Mouse (Mus musculus) CH12.LX (cell line): ENCODE data around the gene Sema3b. TPM values are rescaled to one million over a fixed set of nuclear protein-coding genes. Genes with fewer than 3 reads are reported as not detected.

Experiments
- DNase-seq: peaks from one replicate; pipeline ENCODE4 v3.0.0-alpha.2; 2013; ENCODE audit errors: extremely low read depth
- H3K27ac ChIP-seq: 2 replicates; pipeline ENCODE4 v1.5.1; 2012; ENCODE audit warnings: low read depth, mild to moderate bottlenecking, control low read depth, moderate library complexity; ENCODE audit not compliant: insufficient read depth
- H3K27me3 ChIP-seq: replicated peaks from 2 replicates; pipeline ENCODE3; 2012; ENCODE audit warnings: inconsistent platforms
- H3K36me3 ChIP-seq, 2 experiments: replicated peaks in 1 of 2; 2 replicates each; pipeline versions ENCODE3 to v1.6.1; 2012; ENCODE audit warnings: inconsistent platforms in 1 of 2, low read length in 1 of 2, mild to moderate bottlenecking in 1 of 2, mixed read lengths in 1 of 2, moderate library complexity in 1 of 2; ENCODE audit not compliant: control insufficient read depth in 1 of 2, insufficient read depth in 1 of 2
- H3K4me1 ChIP-seq, 2 experiments: 2 replicates each; pipeline ENCODE4 v1.6.1; 2012; ENCODE audit warnings: inconsistent platforms in 1 of 2, moderate library complexity in 1 of 2; ENCODE audit not compliant: insufficient read depth in 2 of 2, control insufficient read depth in 1 of 2
- H3K4me2 ChIP-seq: 2 replicates; pipeline ENCODE4 v1.6.1; 2012; ENCODE audit warnings: low read depth, mild to moderate bottlenecking, control low read depth; ENCODE audit not compliant: poor library complexity, insufficient read depth, severe bottlenecking
- H3K4me3 ChIP-seq, 3 experiments: fragments of 150-350 bp in 1 of 3; sonication (generic) in 1 of 3; replicated peaks in 1 of 3; 2 replicates each; pipeline versions ENCODE3 to v1.5.1; 2011 to 2012; ENCODE audit warnings: low read depth in 2 of 3, low read length in 2 of 3, mild to moderate bottlenecking in 2 of 3, moderate library complexity in 2 of 3, control low read depth in 1 of 3, improper control_type of control experiment in 1 of 3, inconsistent platforms in 1 of 3, mixed read lengths in 1 of 3; ENCODE audit not compliant: poor library complexity in 1 of 3
- H3K79me2 ChIP-seq: replicated peaks from 2 replicates; pipeline ENCODE4 v1.6.1; 2012; ENCODE audit warnings: mild to moderate bottlenecking, moderate library complexity; ENCODE audit not compliant: control insufficient read depth, poor library complexity, insufficient read depth, severe bottlenecking; ENCODE audit errors: extremely low read depth
- H3K9ac ChIP-seq: 2 replicates; pipeline ENCODE4 v1.6.1; 2012; ENCODE audit warnings: low read depth, mild to moderate bottlenecking, control low read depth, moderate library complexity; ENCODE audit not compliant: insufficient read depth
- H3K9me3 ChIP-seq: replicated peaks from 2 replicates; pipeline ENCODE3; 2012; ENCODE audit warnings: low read length, inconsistent platforms, mixed read lengths
- BHLHE40 ChIP-seq: IDR thresholded peaks from 2 replicates; pipeline ENCODE4 v1.6.1; 2011; ENCODE audit warnings: mild to moderate bottlenecking, low read depth, low read length, improper control_type of control experiment
- CHD1 ChIP-seq: IDR thresholded peaks from 2 replicates; pipeline ENCODE4 v1.6.1; 2012; ENCODE audit warnings: low read depth, low read length, improper control_type of control experiment, inconsistent platforms
- CTCF ChIP-seq, 2 experiments: IDR thresholded peaks in 1 of 2; conservative IDR thresholded peaks in 1 of 2; 2 replicates each; pipeline ENCODE4 v1.5.1; 2011 to 2012; ENCODE audit warnings: low read depth in 2 of 2, low read length in 2 of 2, improper control_type of control experiment in 1 of 2, inconsistent platforms in 1 of 2, mild to moderate bottlenecking in 1 of 2, moderate library complexity in 1 of 2
- E2F4 ChIP-seq: IDR thresholded peaks from 2 replicates; pipeline ENCODE4 v1.6.1; 2011; ENCODE audit warnings: low read depth, low read length, improper control_type of control experiment; ENCODE audit not compliant: insufficient replicate concordance
- IRF4 ChIP-seq: IDR thresholded peaks from 2 replicates; pipeline ENCODE4 v1.6.1; 2014; ENCODE audit warnings: low read depth, mild to moderate bottlenecking, inconsistent platforms, low read length, improper control_type of control experiment
- JUN ChIP-seq: IDR thresholded peaks from 2 replicates; pipeline ENCODE4 v1.6.1; 2011; ENCODE audit warnings: low read depth, mild to moderate bottlenecking, low read length, improper control_type of control experiment, moderate library complexity; ENCODE audit not compliant: insufficient read depth
- KAT2A ChIP-seq: IDR thresholded peaks from 2 replicates; pipeline ENCODE4 v1.6.1; 2012; ENCODE audit warnings: low read length, improper control_type of control experiment, inconsistent platforms; ENCODE audit not compliant: insufficient replicate concordance
- MAFK ChIP-seq: IDR thresholded peaks from 2 replicates; pipeline ENCODE4 v1.6.1; 2011; ENCODE audit warnings: low read length, improper control_type of control experiment; ENCODE audit not compliant: insufficient replicate concordance
- MAX ChIP-seq: IDR thresholded peaks from 2 replicates; pipeline ENCODE4 v1.6.1; 2011; ENCODE audit warnings: low read length, improper control_type of control experiment
- MEF2A ChIP-seq: IDR thresholded peaks from 2 replicates; pipeline ENCODE4 v1.6.1; 2014; ENCODE audit warnings: low read depth, mild to moderate bottlenecking, inconsistent platforms, low read length, improper control_type of control experiment, borderline replicate concordance
- MXI1 ChIP-seq: IDR thresholded peaks from 2 replicates; pipeline ENCODE4 v1.6.1; 2011; ENCODE audit warnings: mild to moderate bottlenecking, low read depth, low read length, improper control_type of control experiment
- MYC ChIP-seq: IDR thresholded peaks from 2 replicates; pipeline ENCODE4 v1.6.1; 2011; ENCODE audit warnings: low read depth, mild to moderate bottlenecking, improper control_type of control experiment, low read length
- NELFE ChIP-seq: IDR thresholded peaks from 2 replicates; pipeline ENCODE4 v1.6.1; 2011; ENCODE audit warnings: low read depth, low read length, improper control_type of control experiment
- NRF1 ChIP-seq: IDR thresholded peaks from 2 replicates; pipeline ENCODE4 v1.6.1; 2014; ENCODE audit warnings: low read depth, mild to moderate bottlenecking, inconsistent platforms, low read length, improper control_type of control experiment, moderate library complexity
- POLR2A ChIP-seq: IDR thresholded peaks from 2 replicates; pipeline ENCODE4 v1.6.1; 2011; ENCODE audit warnings: low read depth, mild to moderate bottlenecking, improper control_type of control experiment, low read length
- SMC3 ChIP-seq: IDR thresholded peaks from 2 replicates; pipeline ENCODE4 v1.6.1; 2011; ENCODE audit warnings: low read depth, low read length, improper control_type of control experiment
- TCF12 ChIP-seq: IDR thresholded peaks from 2 replicates; pipeline ENCODE4 v1.6.1; 2014; ENCODE audit warnings: low read depth, mild to moderate bottlenecking, inconsistent platforms, low read length, improper control_type of control experiment
- UBTF ChIP-seq: IDR thresholded peaks from 2 replicates; pipeline ENCODE4 v1.6.1; 2012; ENCODE audit warnings: low read depth, mild to moderate bottlenecking, inconsistent platforms, low read length, improper control_type of control experiment, moderate library complexity
- USF1 ChIP-seq: IDR thresholded peaks from 2 replicates; pipeline ENCODE4 v1.6.1; 2014; ENCODE audit warnings: low read depth, mild to moderate bottlenecking, inconsistent platforms, low read length, improper control_type of control experiment
- USF2 ChIP-seq: conservative IDR thresholded peaks from 2 replicates; pipeline ENCODE4 v1.6.1; 2011; ENCODE audit warnings: low read depth, low read length, improper control_type of control experiment
- ZMIZ1 ChIP-seq: IDR thresholded peaks from 2 replicates; pipeline ENCODE4 v1.6.1; 2012; ENCODE audit warnings: low read depth, mild to moderate bottlenecking, inconsistent platforms, low read length, improper control_type of control experiment
- dilution Hi-C: fragments of 300-500 bp; cut with MboI; formaldehyde crosslinking; loops from 2 replicates; pipeline ENCODE4 v1.14.3; 2020; ENCODE audit warnings: low sequenced_read_pairs; ENCODE audit not compliant: extremely low pct_unique_long_range_greater_than_20kb, extremely low pct_ligation_motif_present
- in situ Hi-C: fragments of 300-500 bp; cut with MboI; formaldehyde crosslinking; loops from 3 replicates; pipeline ENCODE4 v1.14.3; 2019; ENCODE audit warnings: low sequenced_read_pairs, low pct_ligation_motif_present, low pct_unique_long_range_greater_than_20kb, mixed read lengths
- polyA plus RNA-seq: library from polyadenylated mRNA; unstranded; fragments of >175 nt; gene quantifications from 2 replicates; pipeline ENCODE4 v1.2.1, GENCODE M21; 2012; ENCODE audit warnings: low read depth; ENCODE audit not compliant: insufficient read length
- total RNA-seq, 2 experiments: library from RNA; depleted of rRNA; stranded (reverse); fragments of 300-350 nt in 1 of 2; fragments of >200 nt in 1 of 2; gene quantifications; 2 replicates each; pipeline ENCODE4 v1.2.3; 2012 to 2014

Gene Sema3b
- 7.4 and 11.6 TPM in 2 replicates for total RNA-seq (2012; rRNA removed)
- 8.0 and 8.2 TPM in 2 replicates for total RNA-seq (2014; rRNA removed)
- polyA plus RNA-seq, result 4.3 and 4.7 TPM in 2 replicates

DNA sequence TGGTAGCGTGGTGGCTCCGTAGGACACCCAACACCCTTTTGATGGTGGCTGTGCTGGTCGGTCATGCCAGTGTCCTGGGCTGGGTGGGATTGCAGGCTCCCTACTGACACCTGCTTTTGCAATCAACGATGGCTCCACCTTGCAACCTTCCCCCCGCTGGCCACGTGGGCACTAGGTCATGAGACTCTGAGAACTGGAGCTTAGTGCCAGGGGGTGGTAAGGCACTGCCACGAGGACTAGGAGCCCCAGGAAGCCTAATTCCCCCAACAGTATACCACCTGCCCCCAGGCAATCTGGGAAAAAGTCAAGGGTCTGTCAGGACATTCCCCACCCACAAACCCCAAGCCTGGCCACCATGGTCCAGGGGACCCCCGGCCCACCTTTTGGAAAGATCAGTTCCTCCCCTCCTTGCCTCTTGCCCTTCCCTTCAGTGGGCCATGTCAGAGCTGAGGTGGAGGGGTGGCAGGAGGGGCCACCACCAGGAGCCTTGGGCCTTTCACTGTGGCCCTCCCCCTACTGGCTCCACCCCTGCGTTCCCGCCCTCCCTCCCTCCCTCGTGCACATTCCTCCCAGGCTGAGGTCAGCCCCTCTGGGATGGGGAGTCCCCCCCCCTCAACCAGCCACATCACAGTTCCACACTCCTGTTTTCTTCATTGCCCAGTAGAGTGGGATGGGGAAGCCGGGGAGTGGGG is at the start of gene Sema3b:
Sema3b (minus strand) TSS at position 489 of the 692 bp plus-strand sequence.
- Histone ChIP-seq H3K4me1 (peaks cover 36 to 76% of the 10 kb centered on the region in 2 experiments), H3K36me3 (peaks cover 0 to 4% of the 10 kb centered on the region in 2 experiments), H3K9me3 (no peaks in the 10 kb centered on the region), H3K27me3 (no peaks in the 10 kb centered on the region), H3K4me2 (peak within 1 kb of the TSS; percentile 53), H3K9ac (peak within 1 kb of the TSS; percentile 14), H3K4me3 (peak within 1 kb of the TSS; percentile 24 to 43 (median 33)), H3K27ac (peak within 1 kb of the TSS; percentile 65), H3K79me2 (no peaks in the 10 kb centered on the region)
- in situ Hi-C loops, result loop anchor here (5.0 kb wide), 1 partner anchor 33 kb away; no protein-coding TSS in a partner anchor
- DNase-seq, result no peak
- dilution Hi-C loops, result no loop called here
- TF ChIP-seq MXI1, result peak; percentile 45; the same call in 1 of the 2 replicates
- TF ChIP-seq POLR2A, result 0 out of 2 replicates have a peak, but pooled peaks have one; percentile 5
- TF ChIP-seq NELFE, result no peak
- peak; percentile 14; the same call in 1 of the 2 replicates for TF ChIP-seq USF2
- TF ChIP-seq SMC3, result no peak
- TF ChIP-seq USF1, result peak; percentile 65
- no peak; the same call in 1 of the 2 replicates for TF ChIP-seq TCF12
- TF ChIP-seq MAX, result peak; percentile 72
- no peak for TF ChIP-seq NRF1
- no peak for TF ChIP-seq JUN
- no peak for TF ChIP-seq CHD1

DNA sequence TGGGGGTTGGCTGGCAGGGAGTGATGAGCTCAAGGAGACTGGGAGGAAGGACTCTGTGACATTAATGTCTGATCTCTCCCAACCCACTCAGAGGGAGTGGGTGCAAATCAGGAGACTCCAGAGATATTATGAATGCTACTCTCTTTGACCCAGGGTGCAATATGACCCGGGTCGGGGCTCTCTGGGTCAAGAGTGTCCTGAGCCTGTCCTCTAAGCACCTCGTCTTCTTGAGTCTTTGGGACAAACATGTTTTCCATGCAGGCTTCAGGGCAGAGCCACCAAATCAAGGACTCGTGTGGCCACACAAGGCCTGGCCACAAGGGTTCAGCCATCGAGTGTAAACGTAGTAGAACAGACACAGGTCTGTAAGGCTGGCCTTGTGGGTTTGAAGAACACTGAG is 49.1 kb upstream of the Sema3b start:
- TF ChIP-seq E2F4 (no peak), CTCF (conservative IDR thresholded peaks at IDR 0.05 in 1 of 2, IDR thresholded peaks at IDR 0.05 in 1 of 2; ENCODE audit: low read depth in 2 of 2, low read length in 2 of 2) (no peak), NELFE (no peak), ZMIZ1 (no peak), KAT2A (no peak), MEF2A (no peak), BHLHE40 (no peak), USF1 (no peak), MAFK (no peak), MYC (no peak), UBTF (no peak), IRF4 (no peak)
- H3K9me3 ChIP-seq, result no peaks in the 10 kb centered on the region
- peaks cover 88% of the 10 kb centered on the region for H3K27me3 ChIP-seq
- no peaks in the 10 kb centered on the region for H3K36me3 ChIP-seq
- no peaks in the 10 kb centered on the region for H3K79me2 ChIP-seq
- no peak overlapping the region for H3K27ac ChIP-seq
- dilution Hi-C loops, result no loop called here
- H3K4me2 ChIP-seq, result no peak overlapping the region
- no peak overlapping the region for H3K9ac ChIP-seq
- H3K4me1 ChIP-seq, result peaks cover 14 to 16% of the 10 kb centered on the region in 2 experiments
- H3K4me3 ChIP-seq, result no peak overlapping the region
- in situ Hi-C loops, result no loop called here
- no peak for DNase-seq
